Mouse (Mus musculus): ENCODE results near the gene Cnpy3. TPM values are rescaled to one million over a fixed set of nuclear protein-coding genes. Genes with fewer than 3 reads are reported as not detected.

Gene Cnpy3
- polyA plus RNA-seq, 1 experiment from 2014 or later, result 43.7 TPM

- 73% methylated on average over 5 of the region's 5 CpGs for WGBS
- no peak for ATAC-seq (ENCODE audit: insufficient number of reproducible peaks, insufficient read depth, low FRiP score, low read depth)
- H3K9me3 ChIP-seq (ENCODE audit: control insufficient read depth, low read length), result no peaks in the 10 kb centered on the region
- no peak overlapping the region for H3K4me2 ChIP-seq (ENCODE audit: low read length)
- H3K36me3 ChIP-seq (ENCODE audit: control insufficient read depth, insufficient read depth, low read length), result no peaks in the 10 kb centered on the region
- H3K4me3 ChIP-seq (ENCODE audit: control insufficient read depth in 1 of 2, insufficient read depth in 1 of 2, low read depth in 1 of 2, low read length in 2 of 2), result no peak overlapping the region
- H3K27me3 ChIP-seq (ENCODE audit: control insufficient read depth, insufficient read depth, low read length), result no peaks in the 10 kb centered on the region
- no peaks in the 10 kb centered on the region for H3K4me1 ChIP-seq (ENCODE audit: control insufficient read depth in 2 of 2, insufficient read depth in 2 of 2, low read length in 2 of 2)
- no peak overlapping the region for H3K9ac ChIP-seq (ENCODE audit: low read length)
- H3K27ac ChIP-seq (replicated peaks in 1 of 2; ENCODE audit: control insufficient read depth in 1 of 2, insufficient read depth in 1 of 2, low read depth in 2 of 2, low read length in 2 of 2), result no peak overlapping the region
These were observed 34.9 kb upstream of the Cnpy3 start for GRCm38 (mm10) chr17:46786952-46787351.

GRCm38 (mm10) chr17:46783222-46783565 lies 31.2 kb upstream of the Cnpy3 start:
- no peak for ATAC-seq (ENCODE audit: insufficient number of reproducible peaks, insufficient read depth, low FRiP score, low read depth)
- peak overlapping the region in 1 of 2 experiments; percentile 65; a peak in 2 of 4 replicates for H3K4me3 ChIP-seq (ENCODE audit: control insufficient read depth in 1 of 2, insufficient read depth in 1 of 2, low read depth in 1 of 2, low read length in 2 of 2)
- no peaks in the 10 kb centered on the region for H3K27me3 ChIP-seq (ENCODE audit: control insufficient read depth, insufficient read depth, low read length)
- H3K27ac ChIP-seq (replicated peaks in 1 of 2; ENCODE audit: control insufficient read depth in 1 of 2, insufficient read depth in 1 of 2, low read depth in 2 of 2, low read length in 2 of 2), result peak overlapping the region in 1 of 2 experiments; percentile 85; a peak in 1 of 4 replicates
- no peaks in the 10 kb centered on the region for H3K9me3 ChIP-seq (ENCODE audit: control insufficient read depth, low read length)
- peak overlapping the region; percentile 71 for H3K4me2 ChIP-seq (ENCODE audit: low read length)
- 78% methylated on average over 2 of the region's 2 CpGs for WGBS
- H3K36me3 ChIP-seq (ENCODE audit: control insufficient read depth, insufficient read depth, low read length), result peaks cover 30% of the 10 kb centered on the region
- no peak overlapping the region; the same call in 1 of the 2 replicates for H3K9ac ChIP-seq (ENCODE audit: low read length)
- H3K4me1 ChIP-seq (ENCODE audit: control insufficient read depth in 2 of 2, insufficient read depth in 2 of 2, low read length in 2 of 2), result peaks cover 0 to 6% of the 10 kb centered on the region in 2 experiments; a peak in 2 of 4 replicates

GRCm38 (mm10) chr17:46782341-46783221 lies 30.6 kb upstream of the Cnpy3 start, which contains the start of gene Rpl7l1:
Rpl7l1 (minus strand) TSS chr17:46782672.
- Histone ChIP-seq H3K27me3 (ENCODE audit: control insufficient read depth, insufficient read depth, low read length) (no peaks in the 10 kb centered on the region), H3K36me3 (ENCODE audit: control insufficient read depth, insufficient read depth, low read length) (peaks cover 36% of the 10 kb centered on the region), H3K4me2 (ENCODE audit: low read length) (peak within 1 kb of the TSS; percentile 71), H3K4me1 (ENCODE audit: control insufficient read depth in 2 of 2, insufficient read depth in 2 of 2, low read length in 2 of 2) (peaks cover 0 to 6% of the 10 kb centered on the region in 2 experiments; a peak in 2 of 4 replicates), H3K27ac (replicated peaks in 1 of 2; ENCODE audit: control insufficient read depth in 1 of 2, insufficient read depth in 1 of 2, low read depth in 2 of 2, low read length in 2 of 2) (peak within 1 kb of the TSS; percentile 85 to 92), H3K9me3 (ENCODE audit: control insufficient read depth, low read length) (no peaks in the 10 kb centered on the region), H3K4me3 (ENCODE audit: control insufficient read depth in 1 of 2, insufficient read depth in 1 of 2, low read depth in 1 of 2, low read length in 2 of 2) (peak within 1 kb of the TSS; percentile 65 to 95), H3K9ac (ENCODE audit: low read length) (peak within 1 kb of the TSS; percentile 86)
- ATAC-seq (ENCODE audit: insufficient number of reproducible peaks, insufficient read depth, low FRiP score, low read depth), result peak; percentile 89
- under 1% methylated on average over 44 of the region's 44 CpGs for WGBS

GRCm38 (mm10) chr17:46781876-46782275 lies 29.9 kb upstream of the Cnpy3 start:
- WGBS, result 2% methylated on average over 11 of the region's 11 CpGs
- H3K4me3 ChIP-seq (ENCODE audit: control insufficient read depth in 1 of 2, insufficient read depth in 1 of 2, low read depth in 1 of 2, low read length in 2 of 2), result peak overlapping the region; percentile 65 to 95
- ATAC-seq (ENCODE audit: insufficient number of reproducible peaks, insufficient read depth, low FRiP score, low read depth), result no peak
- H3K4me1 ChIP-seq (ENCODE audit: control insufficient read depth in 2 of 2, insufficient read depth in 2 of 2, low read length in 2 of 2), result peaks cover 0 to 6% of the 10 kb centered on the region in 2 experiments; a peak in 2 of 4 replicates
- no peaks in the 10 kb centered on the region for H3K27me3 ChIP-seq (ENCODE audit: control insufficient read depth, insufficient read depth, low read length)
- peak overlapping the region; percentile 86 for H3K9ac ChIP-seq (ENCODE audit: low read length)
- peaks cover 43% of the 10 kb centered on the region for H3K36me3 ChIP-seq (ENCODE audit: control insufficient read depth, insufficient read depth, low read length)
- H3K27ac ChIP-seq (replicated peaks in 1 of 2; ENCODE audit: control insufficient read depth in 1 of 2, insufficient read depth in 1 of 2, low read depth in 2 of 2, low read length in 2 of 2), result peak overlapping the region; percentile 85 to 92
- peak overlapping the region; percentile 71 for H3K4me2 ChIP-seq (ENCODE audit: low read length)
- no peaks in the 10 kb centered on the region for H3K9me3 ChIP-seq (ENCODE audit: control insufficient read depth, low read length)

- no peak for ATAC-seq (ENCODE audit: insufficient number of reproducible peaks, insufficient read depth, low FRiP score, low read depth)
- no peak overlapping the region for H3K9ac ChIP-seq (ENCODE audit: low read length)
- 69% methylated on average over 3 of the region's 3 CpGs for WGBS
- peaks cover 67% of the 10 kb centered on the region for H3K36me3 ChIP-seq (ENCODE audit: control insufficient read depth, insufficient read depth, low read length)
- no peaks in the 10 kb centered on the region for H3K9me3 ChIP-seq (ENCODE audit: control insufficient read depth, low read length)
- H3K4me1 ChIP-seq (ENCODE audit: control insufficient read depth in 2 of 2, insufficient read depth in 2 of 2, low read length in 2 of 2), result peaks cover 3 to 16% of the 10 kb centered on the region in 2 experiments
- no peaks in the 10 kb centered on the region for H3K27me3 ChIP-seq (ENCODE audit: control insufficient read depth, insufficient read depth, low read length)
- H3K4me2 ChIP-seq (ENCODE audit: low read length), result no peak overlapping the region
- H3K27ac ChIP-seq (replicated peaks in 1 of 2; ENCODE audit: control insufficient read depth in 1 of 2, insufficient read depth in 1 of 2, low read depth in 2 of 2, low read length in 2 of 2), result no peak overlapping the region
- H3K4me3 ChIP-seq (ENCODE audit: control insufficient read depth in 1 of 2, insufficient read depth in 1 of 2, low read depth in 1 of 2, low read length in 2 of 2), result no peak overlapping the region
These were observed 24.1 kb upstream of the Cnpy3 start for GRCm38 (mm10) chr17:46776087-46776486.

- no peak overlapping the region for H3K4me3 ChIP-seq (ENCODE audit: control insufficient read depth in 1 of 2, insufficient read depth in 1 of 2, low read depth in 1 of 2, low read length in 2 of 2)
- no peak for ATAC-seq (ENCODE audit: insufficient number of reproducible peaks, insufficient read depth, low FRiP score, low read depth)
- no peak overlapping the region for H3K4me2 ChIP-seq (ENCODE audit: low read length)
- peaks cover 3 to 14% of the 10 kb centered on the region in 2 experiments for H3K4me1 ChIP-seq (ENCODE audit: control insufficient read depth in 2 of 2, insufficient read depth in 2 of 2, low read length in 2 of 2)
- H3K9me3 ChIP-seq (ENCODE audit: control insufficient read depth, low read length), result no peaks in the 10 kb centered on the region
- H3K27ac ChIP-seq (replicated peaks in 1 of 2; ENCODE audit: control insufficient read depth in 1 of 2, insufficient read depth in 1 of 2, low read depth in 2 of 2, low read length in 2 of 2), result no peak overlapping the region
- H3K36me3 ChIP-seq (ENCODE audit: control insufficient read depth, insufficient read depth, low read length), result peaks cover 58% of the 10 kb centered on the region
- WGBS, result 98% methylated on average over 9 of the region's 9 CpGs
- H3K27me3 ChIP-seq (ENCODE audit: control insufficient read depth, insufficient read depth, low read length), result no peaks in the 10 kb centered on the region
- H3K9ac ChIP-seq (ENCODE audit: low read length), result no peak overlapping the region
These were observed 23.1 kb upstream of the Cnpy3 start for GRCm38 (mm10) chr17:46775070-46775469.

- peaks cover 3 to 14% of the 10 kb centered on the region in 2 experiments for H3K4me1 ChIP-seq (ENCODE audit: control insufficient read depth in 2 of 2, insufficient read depth in 2 of 2, low read length in 2 of 2)
- 63% methylated on average over 2 of the region's 2 CpGs for WGBS
- no peaks in the 10 kb centered on the region for H3K9me3 ChIP-seq (ENCODE audit: control insufficient read depth, low read length)
- H3K4me3 ChIP-seq (ENCODE audit: control insufficient read depth in 1 of 2, insufficient read depth in 1 of 2, low read depth in 1 of 2, low read length in 2 of 2), result no peak overlapping the region; a peak in 1 of 4 replicates
- no peaks in the 10 kb centered on the region for H3K27me3 ChIP-seq (ENCODE audit: control insufficient read depth, insufficient read depth, low read length)
- no peak for ATAC-seq (ENCODE audit: insufficient number of reproducible peaks, insufficient read depth, low FRiP score, low read depth)
- peak overlapping the region; percentile 68; the same call in 1 of the 2 replicates for H3K4me2 ChIP-seq (ENCODE audit: low read length)
- H3K9ac ChIP-seq (ENCODE audit: low read length), result no peak overlapping the region; the same call in 1 of the 2 replicates
- H3K27ac ChIP-seq (replicated peaks in 1 of 2; ENCODE audit: control insufficient read depth in 1 of 2, insufficient read depth in 1 of 2, low read depth in 2 of 2, low read length in 2 of 2), result no peak overlapping the region
- H3K36me3 ChIP-seq (ENCODE audit: control insufficient read depth, insufficient read depth, low read length), result peaks cover 49% of the 10 kb centered on the region
These were observed 22.1 kb upstream of the Cnpy3 start for GRCm38 (mm10) chr17:46774131-46774472.
